Mouse (Mus musculus) layer of hippocampus, postnatal 14 days (tissue): ENCODE measurements around the gene Pacrg. TPM values are rescaled to one million over a fixed set of nuclear protein-coding genes. Genes with fewer than 3 reads are reported as not detected.

Source experiments
- total RNA-seq, 2 experiments: library from RNA; stranded (reverse); gene quantifications; 2 replicates each; pipeline ENCODE4 v1.2.3; 2021

The Pacrg gene
- total RNA-seq, 2 experiments from 2014 or later: 19.4 to 20.8 TPM

Other genes with a start within 250 kb of the Pacrg start
- 10 to 100 TPM; 14.6 to 20.3 TPM for gene Prkn, start 73 bp upstream of the Pacrg start, total RNA-seq